Mouse (Mus musculus) CD4-positive, CD25-positive, alpha-beta regulatory T cell (primary cell): ENCODE results near the gene Cdcp1. TPM values are rescaled to one million over a fixed set of nuclear protein-coding genes. Genes with fewer than 3 reads are reported as not detected.

ENCODE experiments used
- polyA plus RNA-seq: library from polyadenylated mRNA; unstranded; fragments of 100-300 nt; shearing (Covaris generic); gene quantifications from one replicate; pipeline ENCODE4 v1.2.1, GENCODE M21; 2017

The Cdcp1 gene
- 3.7 TPM for polyA plus RNA-seq

GRCm38 (mm10) chr9:123215621-123216440, at the start of gene Cdcp1:
TSS of gene Cdcp1 (minus strand) at chr9:123216038.

GRCm38 (mm10) chr9:123260611-123261021, 44.8 kb upstream of the Cdcp1 start, which contains the start of gene Tmem158:
TSS of gene Tmem158 (minus strand) at chr9:123260764.

GRCm38 (mm10) chr9:123150241-123151020, 65.4 kb downstream of the Cdcp1 start, which contains the start of gene Clec3b:
TSS of gene Clec3b (plus strand) at chr9:123150946.

Other genes with a start within 250 kb of the Cdcp1 start
- 32.5 TPM for gene Tmem42, start 194.7 kb downstream of the Cdcp1 start, polyA plus RNA-seq
- gene Tgm4, start 181.3 kb downstream of the Cdcp1 start, polyA plus RNA-seq = 1.2 TPM
- 70.2 TPM for gene Zdhhc3, start 102.8 kb downstream of the Cdcp1 start, polyA plus RNA-seq
- gene Exosc7, start 102.8 kb downstream of the Cdcp1 start, polyA plus RNA-seq = 96.9 TPM
- 0.42 TPM for gene Clec3b, start 65.1 kb downstream of the Cdcp1 start, polyA plus RNA-seq
- gene Tmem158, start 44.7 kb upstream of the Cdcp1 start, polyA plus RNA-seq = 38.7 TPM
- 267 TPM for gene Lars2, start 150.9 kb upstream of the Cdcp1 start, polyA plus RNA-seq